Mouse (Mus musculus) right cerebral cortex, adult 2 months (tissue): ENCODE data around the gene Ablim1.
A peak's percentile ranks its signal among the peaks of the same experiment; 100 is the strongest.

Source experiments
- DNase-seq, 2 experiments: peaks; one replicate each; pipeline ENCODE4 v3.0.0; 2021 to 2022; ENCODE audit warnings: low spot score in 2 of 2

Gene Ablim1

DNA sequence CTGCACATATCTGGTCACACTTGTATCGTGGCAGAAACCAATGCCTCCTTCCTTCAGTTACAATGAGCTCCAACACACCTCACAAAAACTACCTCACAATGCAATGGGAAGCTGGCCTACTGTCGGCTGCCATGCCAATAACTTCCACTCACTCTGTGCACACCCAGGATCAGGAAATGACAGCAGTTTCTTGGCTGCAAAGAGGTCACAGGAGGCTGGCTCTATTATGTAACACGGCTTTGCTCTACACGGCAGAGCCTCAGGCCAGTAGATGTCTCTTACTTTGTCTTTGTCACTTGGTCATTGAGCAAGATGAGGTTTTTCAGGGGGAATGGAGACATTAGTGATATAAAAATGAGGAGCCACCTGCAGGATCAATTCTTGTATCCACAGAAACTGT, 126.2 kb downstream of the Ablim1 start:
- no peak for DNase-seq

DNA sequence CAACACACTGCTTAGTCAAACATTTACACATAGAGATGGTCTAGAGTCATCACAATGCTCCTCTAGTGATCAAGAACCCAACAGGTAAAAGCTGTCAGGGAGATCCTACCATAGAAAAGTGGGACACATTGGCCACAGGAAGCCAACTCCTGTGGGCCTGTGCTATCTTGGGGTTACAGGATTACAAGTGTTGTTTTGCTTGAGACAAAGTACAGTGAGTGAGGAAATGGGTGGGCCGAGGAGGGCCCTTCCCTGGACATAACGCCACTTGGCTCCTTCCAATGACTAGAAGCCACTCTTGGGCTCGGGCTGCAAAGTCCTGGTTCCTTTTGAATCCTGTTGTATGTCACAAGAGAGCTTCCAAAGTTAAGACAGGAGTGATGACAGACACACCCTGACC, 129.7 kb downstream of the Ablim1 start:
- no peak for DNase-seq

DNA sequence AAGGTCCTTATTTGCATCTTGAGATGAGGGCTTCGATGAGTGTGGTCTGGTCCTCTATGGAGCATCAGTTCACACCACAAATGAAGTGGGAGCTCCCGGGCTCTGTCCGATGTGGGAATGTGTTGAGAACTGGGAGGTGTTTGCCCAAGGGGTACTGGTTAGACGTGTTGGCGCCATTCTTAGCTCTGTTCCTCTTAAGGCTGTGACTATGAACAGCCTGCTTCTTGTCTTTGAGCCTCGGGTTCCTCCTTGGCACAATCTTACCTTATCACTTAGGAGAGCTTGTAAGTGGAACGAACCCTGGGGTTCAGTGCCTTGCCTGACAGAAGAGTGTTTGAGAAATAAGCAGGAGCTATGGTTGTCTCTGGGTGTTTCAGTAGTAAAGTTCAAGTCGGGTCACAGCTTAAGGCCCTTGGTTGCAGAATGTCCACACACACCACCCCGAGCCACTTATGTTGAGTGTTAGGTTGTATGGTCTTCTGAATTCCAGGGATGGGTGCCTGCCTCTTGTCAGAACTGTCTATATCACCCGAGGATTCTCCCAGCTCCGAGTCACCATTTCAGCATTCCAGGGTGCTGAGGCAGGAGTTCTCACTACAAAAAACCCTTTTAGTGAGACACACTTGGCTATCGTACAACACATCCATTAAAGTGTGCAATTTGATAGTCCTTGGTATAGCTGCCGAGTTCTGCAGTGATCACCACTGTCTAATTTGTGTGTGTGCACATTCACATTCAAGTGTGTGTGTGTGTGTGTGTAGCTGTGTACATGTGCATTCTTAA, 131.6 kb downstream of the Ablim1 start:
- no peak for DNase-seq

DNA sequence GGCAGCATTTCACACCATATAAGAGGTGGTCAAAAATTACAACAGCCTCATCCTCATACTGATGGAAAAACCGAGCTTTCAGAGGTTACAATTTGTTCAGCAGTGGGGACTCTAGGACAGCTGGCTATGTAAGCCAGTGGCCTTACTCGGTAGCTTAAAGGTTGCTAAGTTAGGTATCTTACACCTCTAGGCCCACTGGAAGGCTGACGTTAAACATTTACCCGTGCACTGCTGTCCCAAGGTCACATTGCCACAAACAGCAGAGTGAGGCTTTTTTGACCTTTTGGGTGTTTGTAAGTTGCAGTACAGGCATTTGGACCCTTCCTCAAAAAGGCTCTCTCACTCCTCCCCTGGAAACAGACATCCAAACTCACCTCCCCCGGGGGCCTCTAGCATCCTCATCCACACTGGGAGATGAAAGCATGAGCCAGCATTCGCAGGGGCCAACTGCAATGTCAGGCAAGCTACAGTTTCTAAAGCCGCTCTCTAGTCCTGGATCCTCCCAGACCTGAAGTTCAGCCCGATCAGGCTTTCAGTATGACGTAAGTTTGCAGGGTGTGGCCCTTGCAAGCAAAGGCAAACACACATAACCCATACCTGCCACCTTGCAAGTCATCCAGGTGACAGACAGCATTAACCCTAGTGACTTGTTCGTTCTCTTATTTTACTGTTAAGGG, 132.7 kb downstream of the Ablim1 start:
- no peak for DNase-seq

DNA sequence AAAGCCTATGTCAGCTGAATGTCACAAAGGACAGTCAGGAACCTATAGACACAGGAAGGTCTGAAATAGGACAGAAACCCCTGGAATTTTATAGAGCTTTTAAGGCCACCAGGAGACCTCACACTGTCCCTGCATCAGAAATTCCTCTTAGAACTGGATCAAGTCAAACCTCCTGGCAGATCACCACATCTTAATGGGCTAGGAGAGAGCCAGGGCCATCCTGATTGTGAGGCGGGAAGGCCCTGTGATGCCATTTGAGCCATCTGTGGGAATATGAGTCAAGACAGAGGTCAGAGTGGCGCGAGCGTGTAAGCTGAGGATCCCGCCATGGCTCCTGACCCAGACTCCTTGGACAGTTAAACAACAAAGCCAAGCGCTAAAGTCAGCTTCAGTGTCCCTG, 133.4 kb downstream of the Ablim1 start:
- DNase-seq: no peak

DNA sequence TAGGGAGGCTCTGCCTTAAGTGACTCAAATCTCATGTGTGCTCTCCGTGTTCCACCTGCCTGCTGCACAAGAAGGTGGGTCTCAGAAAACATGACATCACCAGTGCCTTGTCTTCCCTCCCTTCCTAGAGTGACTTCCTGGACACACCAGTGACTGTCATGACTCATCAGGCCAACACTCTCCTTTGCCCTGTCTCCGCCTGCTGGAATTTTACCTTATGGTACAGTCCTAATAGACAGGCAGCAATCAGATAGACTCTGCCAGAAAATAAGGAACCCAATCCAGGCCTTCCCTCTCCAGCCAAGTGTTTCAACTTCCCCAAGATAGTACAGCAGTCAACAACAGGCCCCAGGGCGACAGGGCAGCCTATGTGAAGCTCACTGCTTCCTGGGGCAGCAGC, 133.8 kb downstream of the Ablim1 start:
- no peak for DNase-seq

DNA sequence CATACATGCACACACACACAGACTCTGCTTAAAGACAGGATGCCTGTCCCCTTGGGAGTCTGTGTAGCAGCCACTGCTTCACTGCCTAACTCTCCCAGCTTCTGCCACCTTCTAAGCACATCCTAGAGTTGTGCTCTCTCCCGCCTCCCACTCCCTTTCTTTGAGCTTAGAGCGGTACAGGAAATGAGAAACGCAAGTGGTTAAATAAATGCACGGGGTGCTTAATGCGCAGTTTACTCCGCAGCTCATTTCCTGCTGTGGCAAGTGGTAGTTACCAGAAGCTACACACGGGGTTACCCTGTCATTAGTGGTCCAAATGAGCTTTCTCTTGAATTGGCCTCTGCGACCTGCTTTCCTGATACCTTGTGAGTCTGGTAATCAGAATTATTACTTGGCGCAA, 134.4 kb downstream of the Ablim1 start:
- no peak for DNase-seq

DNA sequence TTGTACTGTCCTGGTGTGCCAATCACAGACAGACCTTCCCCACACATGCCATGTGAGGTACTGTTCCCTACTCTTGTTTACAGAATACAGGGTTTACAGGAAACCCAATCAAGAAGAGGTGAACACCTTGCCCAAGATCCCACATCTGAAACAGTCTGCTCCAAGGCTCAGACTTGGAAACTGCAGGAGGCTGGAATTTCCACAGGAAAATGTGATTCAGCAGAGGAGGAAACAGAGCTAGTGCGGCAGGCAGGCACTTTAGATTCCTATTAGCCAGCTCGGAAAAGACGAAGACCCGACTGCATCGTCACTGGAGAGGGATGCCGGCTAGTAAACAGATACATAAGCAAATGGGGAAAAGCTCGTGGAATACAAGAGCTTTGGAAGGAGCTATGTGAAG, 135.4 kb downstream of the Ablim1 start:
- no peak for DNase-seq

DNA sequence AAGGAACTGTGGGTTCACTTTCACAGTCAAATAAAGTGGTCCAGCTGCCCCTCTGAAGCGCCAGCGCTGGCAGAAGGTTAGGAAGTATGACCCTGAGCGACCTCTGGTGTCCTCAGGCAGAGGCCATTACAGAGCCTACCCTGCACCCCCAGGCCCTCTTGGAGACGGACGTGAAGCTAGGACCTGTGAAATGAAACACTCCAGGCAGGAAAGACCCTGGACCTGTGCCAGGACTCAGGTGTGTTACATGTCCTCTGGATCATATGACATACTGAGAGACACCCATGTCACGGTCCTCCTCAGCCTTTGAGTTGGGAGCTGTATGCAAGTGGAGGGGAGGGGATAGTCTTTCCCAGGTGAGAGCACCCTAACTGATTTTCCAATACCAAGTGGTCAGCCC, 137.4 kb downstream of the Ablim1 start:
- no peak for DNase-seq

DNA sequence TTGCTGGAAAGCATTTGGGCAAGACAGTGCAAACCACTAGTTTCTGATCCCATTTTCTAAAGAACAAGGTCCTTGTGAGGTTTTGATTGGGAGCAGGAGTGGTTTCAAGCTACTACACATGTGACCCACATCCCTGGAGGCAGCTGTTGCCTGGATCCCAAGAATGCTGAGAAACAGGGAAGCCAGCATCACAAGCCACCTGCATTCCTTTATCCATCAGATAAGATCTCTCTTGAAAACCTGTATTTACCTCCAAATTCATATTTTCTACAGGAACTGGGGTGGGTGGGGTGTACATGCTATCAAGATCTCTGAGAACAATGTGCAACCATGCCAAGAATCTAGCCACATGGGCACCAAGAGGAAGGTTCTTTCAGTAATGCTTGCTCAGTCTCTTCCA, 139.6 kb downstream of the Ablim1 start:
- DNase-seq: no peak

DNA sequence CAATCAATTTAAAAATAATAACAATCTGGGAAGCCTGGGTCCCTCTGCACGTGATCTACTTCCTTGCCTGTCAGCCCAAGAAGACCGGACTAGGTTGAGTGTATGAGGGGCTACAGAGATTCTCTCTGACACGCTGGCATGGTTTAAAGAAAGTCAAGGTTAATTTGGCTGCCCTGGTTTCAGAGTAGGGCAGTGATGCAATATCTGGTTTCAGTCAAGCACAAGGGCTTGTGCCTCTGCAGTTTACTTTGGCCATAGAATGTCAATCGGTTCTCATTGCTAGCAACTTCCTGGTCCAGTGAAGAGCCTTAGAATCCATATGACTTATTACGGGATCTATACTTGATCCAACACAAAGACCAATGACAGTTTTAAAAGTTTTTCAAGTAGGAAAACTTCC, 140.2 kb downstream of the Ablim1 start:
- DNase-seq: no peak

DNA sequence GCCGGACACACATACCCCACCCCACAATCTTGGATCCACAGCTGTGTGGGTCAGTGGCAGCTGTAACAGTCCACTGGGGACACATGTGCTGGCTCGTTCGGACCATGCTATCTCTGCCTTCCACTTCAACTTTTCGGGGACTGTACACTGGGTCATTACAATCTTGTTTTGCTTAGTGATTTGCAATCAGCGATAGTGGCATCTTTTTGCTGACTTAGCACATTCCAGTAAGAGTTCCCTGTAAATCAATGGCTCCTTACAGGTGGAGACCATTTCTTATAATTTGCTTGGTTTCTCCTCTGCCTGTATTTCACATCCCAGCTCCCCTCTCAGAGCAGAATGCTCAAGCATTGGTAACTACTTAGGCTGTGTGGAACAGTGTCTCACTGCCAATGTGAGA, 140.7 kb downstream of the Ablim1 start:
- no peak for DNase-seq

DNA sequence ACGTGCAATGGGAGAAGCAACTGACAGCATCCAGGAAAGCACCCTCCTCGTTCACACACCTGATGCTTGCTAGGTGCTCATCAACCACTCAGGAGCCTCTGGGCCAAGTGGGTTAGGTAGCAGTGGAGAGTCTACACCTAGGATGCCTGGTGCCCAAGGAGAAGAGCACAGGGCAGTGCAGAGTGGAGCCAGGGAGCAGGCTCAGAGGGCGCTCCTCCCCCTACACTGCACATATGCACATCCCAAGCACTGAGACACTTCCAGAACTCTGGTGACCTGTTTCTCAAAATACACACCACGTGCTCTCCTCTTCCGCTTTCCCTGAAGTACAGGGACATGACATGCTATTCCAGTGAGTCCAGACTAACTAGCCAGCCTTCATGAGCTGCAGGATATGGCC, 142.4 kb downstream of the Ablim1 start:
- DNase-seq: no peak

DNA sequence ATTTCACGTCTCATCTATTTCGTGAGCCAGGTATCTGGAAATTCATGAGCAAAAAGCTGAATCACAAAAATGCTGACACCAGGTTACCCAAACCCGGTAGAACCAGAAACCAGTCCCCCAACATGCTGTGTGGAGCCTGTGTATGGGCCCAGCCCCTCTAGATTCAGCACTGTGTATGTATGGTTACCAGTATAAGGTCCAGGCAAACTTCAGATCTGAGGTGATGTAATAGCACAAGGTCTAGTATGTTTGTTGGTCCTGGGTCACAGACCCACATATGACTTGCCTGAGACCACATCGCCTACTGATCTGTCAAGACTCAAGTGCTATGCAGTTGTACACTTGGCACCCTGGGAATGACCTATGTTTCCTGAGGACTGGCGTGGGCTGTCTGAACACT, 143.8 kb downstream of the Ablim1 start:
- DNase-seq: no peak

DNA sequence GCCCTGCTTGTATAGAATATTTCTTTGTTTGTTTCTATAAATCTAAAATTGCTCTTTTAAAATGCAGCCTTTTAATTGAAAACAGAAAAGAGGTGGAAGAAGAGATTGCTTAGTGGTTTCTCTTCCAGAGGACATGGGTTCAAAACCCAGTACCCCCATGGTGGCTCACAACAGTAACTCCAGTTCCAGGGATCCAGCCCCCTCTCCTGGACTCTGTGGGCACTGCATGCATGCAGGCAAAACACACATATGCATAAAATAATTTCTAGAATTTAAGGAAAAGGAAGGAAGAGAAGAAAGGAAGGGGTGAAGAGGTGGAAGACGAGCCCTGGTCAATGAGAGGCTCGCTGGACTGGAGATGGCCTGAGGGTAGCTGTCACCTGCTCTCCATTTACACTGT, 145.2 kb downstream of the Ablim1 start:
- no peak for DNase-seq

DNA sequence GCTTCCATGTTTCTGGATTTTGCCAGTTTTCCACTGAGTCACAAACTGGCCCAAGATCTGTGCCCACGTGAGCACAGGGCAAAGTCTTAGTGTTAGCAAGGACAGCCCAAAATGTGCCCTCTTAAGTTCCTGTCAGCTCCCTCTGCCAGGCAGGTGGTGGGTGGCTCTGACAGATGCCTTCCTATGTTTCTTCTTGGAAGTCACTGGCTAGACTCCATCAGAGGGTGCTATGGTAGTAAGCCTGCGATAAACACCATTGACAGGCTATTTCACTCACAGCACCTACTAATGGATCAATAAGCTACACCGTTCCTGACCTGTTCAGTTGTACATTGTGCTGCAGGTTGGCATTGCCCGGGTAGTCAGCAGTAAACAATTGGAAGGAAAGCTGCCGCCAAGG, 147.0 kb downstream of the Ablim1 start:
- DNase-seq: peak in 1 of 2 experiments; percentile 28

DNA sequence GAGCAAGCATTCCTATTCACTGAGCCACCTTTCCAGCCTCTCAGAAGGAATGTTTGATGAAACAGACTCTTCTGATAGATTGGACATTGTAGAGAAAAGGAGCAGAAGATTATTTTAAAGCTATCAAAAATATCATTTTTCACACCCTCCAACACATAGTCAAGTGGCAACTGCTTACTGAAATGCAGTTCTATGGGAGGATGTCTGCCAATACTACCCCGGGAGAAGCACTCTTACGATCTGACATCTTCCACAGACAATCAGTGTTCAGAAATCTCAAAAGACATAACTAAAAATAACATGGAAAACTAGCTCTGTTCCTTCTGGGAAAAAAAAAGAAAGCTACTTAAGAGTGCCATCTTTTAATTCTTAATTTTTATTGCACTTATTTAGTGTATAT, 149.8 kb downstream of the Ablim1 start:
- no peak for DNase-seq

DNA sequence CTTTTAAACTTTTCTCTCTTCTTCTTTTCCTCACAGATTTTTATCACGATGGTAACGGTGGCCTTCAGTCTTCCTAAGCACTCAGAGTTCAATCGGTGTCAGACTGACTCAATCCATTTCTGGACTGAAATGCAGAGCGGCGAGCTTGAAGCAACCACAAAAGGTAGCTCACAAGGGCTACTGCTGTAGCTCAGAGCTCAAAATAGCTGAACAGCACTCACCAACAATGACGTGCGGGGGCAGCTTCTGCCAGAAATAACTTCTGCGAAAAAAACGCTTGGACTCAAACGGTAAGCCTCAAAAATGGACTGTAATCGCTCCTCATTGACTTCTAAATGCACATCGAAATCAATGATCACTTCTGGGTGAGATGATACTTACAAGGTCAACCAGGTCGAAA, 151.4 kb downstream of the Ablim1 start:
- peak; percentile 70 to 72 for DNase-seq

DNA sequence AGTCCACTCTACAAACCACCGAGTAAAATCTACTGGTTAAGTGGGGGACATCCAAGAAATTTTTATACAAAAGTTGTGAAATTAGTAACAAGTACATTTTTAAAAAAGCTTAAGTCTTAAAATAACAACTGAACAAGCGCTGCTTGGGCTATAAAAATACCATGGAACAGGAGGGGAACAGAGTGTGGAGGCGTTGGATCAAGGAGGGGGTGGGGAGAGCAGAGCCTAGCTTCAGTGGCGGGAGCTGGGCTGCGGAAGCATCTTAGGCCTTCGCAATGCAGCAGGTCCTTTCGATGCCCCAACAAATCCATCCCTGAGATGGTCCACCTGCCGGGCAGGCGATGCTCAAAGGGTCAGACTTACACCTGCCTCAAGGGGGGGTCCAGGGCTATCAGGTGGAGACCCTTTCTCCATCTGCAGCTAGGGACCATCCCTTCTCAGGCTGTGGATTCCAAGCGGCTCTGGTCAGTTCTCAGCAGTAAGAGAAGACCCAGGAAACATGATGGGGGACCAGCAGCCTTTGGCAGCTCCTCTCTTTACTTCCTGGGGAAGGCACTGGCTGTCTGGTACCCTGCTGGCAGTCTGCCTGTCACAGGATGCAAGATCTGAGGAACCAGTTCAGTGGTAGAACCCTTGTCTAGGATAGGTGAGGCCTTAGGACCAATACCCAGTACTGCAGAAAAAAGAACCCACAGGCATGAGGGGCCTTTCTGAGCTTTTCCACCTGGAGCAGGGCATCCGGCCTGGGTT, 152.6 kb downstream of the Ablim1 start:
- no peak for DNase-seq

DNA sequence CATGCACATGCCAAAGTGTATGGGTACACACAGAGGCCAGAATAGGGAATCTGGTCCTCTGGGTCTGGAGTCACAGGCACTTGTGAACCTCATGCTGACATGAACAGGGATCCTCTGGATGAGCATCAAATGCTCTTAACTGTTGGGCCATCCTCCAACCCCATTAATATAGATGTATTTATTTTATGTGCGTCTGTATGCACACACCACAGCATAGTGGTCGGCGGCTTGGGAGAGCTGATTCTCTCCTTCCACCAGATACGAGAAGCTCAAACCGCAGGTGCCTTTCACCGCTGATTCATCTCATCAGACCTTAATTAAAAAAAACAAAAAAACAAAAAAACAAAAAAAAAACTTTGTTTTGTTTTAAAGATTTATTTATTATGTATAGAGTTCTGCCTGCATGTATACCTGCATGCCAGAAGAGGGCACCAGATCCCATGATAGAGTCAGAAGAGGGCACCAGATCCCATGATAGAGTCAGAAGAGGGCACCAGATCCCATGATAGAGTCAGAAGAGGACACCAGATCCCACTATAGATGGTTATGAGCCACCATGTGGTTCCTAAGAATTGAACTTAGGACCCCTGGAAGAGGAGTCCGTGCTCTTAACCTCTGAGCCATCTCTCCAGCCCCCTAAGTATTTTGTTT, 153.6 kb downstream of the Ablim1 start:
- peak; percentile 60 to 71 for DNase-seq

DNA sequence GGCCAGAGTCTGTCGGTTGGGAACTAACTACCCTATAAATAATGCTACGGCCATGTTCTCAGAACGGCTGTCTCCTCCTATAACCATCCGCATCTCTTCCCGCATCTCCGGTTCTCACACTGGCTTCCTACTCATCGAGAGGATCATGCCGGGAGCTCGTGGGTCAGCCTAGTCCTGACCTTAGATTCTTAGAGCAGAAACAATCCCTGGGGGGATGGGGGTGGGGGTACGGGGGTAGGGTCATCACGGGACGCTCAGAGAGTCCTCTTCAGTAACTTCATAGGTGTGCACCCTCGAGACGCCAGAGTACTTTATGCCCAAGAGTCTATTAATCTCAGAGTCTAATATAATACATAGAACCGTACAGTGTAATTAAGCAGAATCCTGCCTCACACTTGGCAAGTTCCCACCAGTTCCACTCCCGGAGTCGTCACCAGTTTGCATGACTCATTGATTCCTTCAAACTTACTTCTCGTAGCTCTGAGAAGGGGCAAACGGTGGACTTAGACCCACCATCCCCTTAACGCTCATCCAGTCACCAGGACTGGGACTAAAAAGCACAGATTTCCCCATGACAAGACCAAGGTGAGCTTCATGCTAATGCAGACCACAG, 156.9 kb downstream of the Ablim1 start:
- no peak for DNase-seq
